Mouse (Mus musculus) CH12.LX (cell line): ENCODE results near the gene Klhdc4.

Source experiments
- CTCF ChIP-seq, 2 experiments: IDR thresholded peaks in 1 of 2; conservative IDR thresholded peaks in 1 of 2; 2 replicates each; pipeline ENCODE4 v1.5.1; 2011 to 2012; ENCODE audit warnings: low read depth in 2 of 2, low read length in 2 of 2, improper control_type of control experiment in 1 of 2, inconsistent platforms in 1 of 2, mild to moderate bottlenecking in 1 of 2, moderate library complexity in 1 of 2
- EP300 ChIP-seq: IDR thresholded peaks from 2 replicates; pipeline ENCODE4 v1.6.1; 2011; ENCODE audit warnings: low read length, improper control_type of control experiment
- HCFC1 ChIP-seq: IDR thresholded peaks from 2 replicates; pipeline ENCODE4 v1.6.1; 2012; ENCODE audit warnings: low read depth, mild to moderate bottlenecking, inconsistent platforms, low read length, improper control_type of control experiment
- JUND ChIP-seq: conservative IDR thresholded peaks from 2 replicates; pipeline ENCODE4 v1.6.1; 2011; ENCODE audit warnings: low read depth, low read length, improper control_type of control experiment
- MAFK ChIP-seq: IDR thresholded peaks from 2 replicates; pipeline ENCODE4 v1.6.1; 2011; ENCODE audit warnings: low read length, improper control_type of control experiment; ENCODE audit not compliant: insufficient replicate concordance
- POLR2A ChIP-seq: IDR thresholded peaks from 2 replicates; pipeline ENCODE4 v1.6.1; 2011; ENCODE audit warnings: low read depth, mild to moderate bottlenecking, improper control_type of control experiment, low read length
- POLR2AphosphoS2 ChIP-seq: IDR thresholded peaks from 2 replicates; pipeline ENCODE4 v1.6.1; 2011; ENCODE audit warnings: low read depth, low read length, improper control_type of control experiment
- SMC3 ChIP-seq: IDR thresholded peaks from 2 replicates; pipeline ENCODE4 v1.6.1; 2011; ENCODE audit warnings: low read depth, low read length, improper control_type of control experiment
- TBP ChIP-seq: conservative IDR thresholded peaks from 2 replicates; pipeline ENCODE4 v1.6.1; 2011; ENCODE audit warnings: low read depth, low read length, improper control_type of control experiment
- USF1 ChIP-seq: IDR thresholded peaks from 2 replicates; pipeline ENCODE4 v1.6.1; 2014; ENCODE audit warnings: low read depth, mild to moderate bottlenecking, inconsistent platforms, low read length, improper control_type of control experiment
- ZKSCAN1 ChIP-seq: IDR thresholded peaks from 2 replicates; pipeline ENCODE4 v1.6.1; 2012; ENCODE audit warnings: low read depth, inconsistent platforms, low read length, improper control_type of control experiment, borderline replicate concordance
- ZNF384 ChIP-seq: IDR thresholded peaks from 2 replicates; pipeline ENCODE4 v1.6.1; 2012; ENCODE audit warnings: low read depth, low read length, improper control_type of control experiment, inconsistent platforms

GRCm38 (mm10) chr8:121832503-121832902 is 3.1 kb upstream of the Klhdc4 start:
- no peak for TF ChIP-seq MAFK
- no peak for TF ChIP-seq POLR2AphosphoS2
- peak; percentile 49 for TF ChIP-seq SMC3
- no peak for TF ChIP-seq POLR2A
- TF ChIP-seq USF1, result no peak
- peak; percentile 95 for TF ChIP-seq TBP
- TF ChIP-seq CTCF (conservative IDR thresholded peaks at IDR 0.05 in 1 of 2, IDR thresholded peaks at IDR 0.05 in 1 of 2; ENCODE audit: low read depth in 2 of 2, low read length in 2 of 2), result peak; percentile 42 to 74
- TF ChIP-seq ZNF384, result no peak
- no peak for TF ChIP-seq HCFC1
- no peak for TF ChIP-seq EP300
- TF ChIP-seq JUND, result 0 out of 2 replicates have a peak, but pooled peaks have one; percentile 53
- no peak for TF ChIP-seq ZKSCAN1
